Mouse (Mus musculus): ENCODE results near the gene Gm10337. TPM values are rescaled to one million over a fixed set of nuclear protein-coding genes. Genes with fewer than 3 reads are reported as not detected.

Gm10337 gene
- polyA plus RNA-seq, 1 experiment from 2014 or later: not detected

GRCm38 (mm10) chr15:102510110-102510509, 6.6 kb downstream of the Gm10337 start:
- Histone ChIP-seq H3K4me3 (ENCODE audit: low read depth, low read length) (peak overlapping the region; percentile 68), H3K9me3 (replicated peaks; ENCODE audit: control insufficient read depth, low read length) (no peaks in the 10 kb centered on the region), H3K4me2 (ENCODE audit: low read depth, low read length) (peak overlapping the region; percentile 91), H3K36me3 (ENCODE audit: control insufficient read depth, insufficient read depth) (no peaks in the 10 kb centered on the region), H3K9ac (ENCODE audit: low read depth, low read length) (peak overlapping the region; percentile 57), H3K27me3 (ENCODE audit: control insufficient read depth, insufficient read depth, low read depth, low read length) (no peaks in the 10 kb centered on the region), H3K27ac (ENCODE audit: low read length) (no peak overlapping the region; the same call in 1 of the 2 replicates), H3K4me1 (ENCODE audit: control insufficient read depth, low read depth, low read length) (peaks cover 17% of the 10 kb centered on the region)
- peak; percentile 15 for ATAC-seq (ENCODE audit: low read depth)
- 19% methylated on average over 9 of the region's 9 CpGs for WGBS (ENCODE audit: insufficient replicate concordance)

GRCm38 (mm10) chr15:102510590-102511284, 7.2 kb downstream of the Gm10337 start:
- H3K27me3 ChIP-seq (ENCODE audit: control insufficient read depth, insufficient read depth, low read depth, low read length): no peaks in the 10 kb centered on the region
- H3K4me1 ChIP-seq (ENCODE audit: control insufficient read depth, low read depth, low read length): peaks cover 15% of the 10 kb centered on the region
- H3K36me3 ChIP-seq (ENCODE audit: control insufficient read depth, insufficient read depth): no peaks in the 10 kb centered on the region
- peak; percentile 94 for ATAC-seq (ENCODE audit: low read depth)
- H3K9ac ChIP-seq (ENCODE audit: low read depth, low read length): peak overlapping the region; percentile 57
- no peak overlapping the region; the same call in 1 of the 2 replicates for H3K27ac ChIP-seq (ENCODE audit: low read length)
- H3K4me2 ChIP-seq (ENCODE audit: low read depth, low read length): peak overlapping the region; percentile 91
- no peaks in the 10 kb centered on the region for H3K9me3 ChIP-seq (replicated peaks; ENCODE audit: control insufficient read depth, low read length)
- peak overlapping the region; percentile 68 for H3K4me3 ChIP-seq (ENCODE audit: low read depth, low read length)
- 4% methylated on average over 34 of the region's 34 CpGs for WGBS (ENCODE audit: insufficient replicate concordance)

- no peak for ATAC-seq (ENCODE audit: low read depth)
- no peak overlapping the region for H3K4me2 ChIP-seq (ENCODE audit: low read depth, low read length)
- H3K27me3 ChIP-seq (ENCODE audit: control insufficient read depth, insufficient read depth, low read depth, low read length): peaks cover 3% of the 10 kb centered on the region; the same call in 1 of the 2 replicates
- 36% methylated on average over 6 of the region's 6 CpGs for WGBS (ENCODE audit: insufficient replicate concordance)
- H3K4me1 ChIP-seq (ENCODE audit: control insufficient read depth, low read depth, low read length): peaks cover 18% of the 10 kb centered on the region
- H3K9ac ChIP-seq (ENCODE audit: low read depth, low read length): no peak overlapping the region
- H3K4me3 ChIP-seq (ENCODE audit: low read depth, low read length): no peak overlapping the region
- no peaks in the 10 kb centered on the region for H3K9me3 ChIP-seq (replicated peaks; ENCODE audit: control insufficient read depth, low read length)
- H3K27ac ChIP-seq (ENCODE audit: low read length): no peak overlapping the region
- no peaks in the 10 kb centered on the region for H3K36me3 ChIP-seq (ENCODE audit: control insufficient read depth, insufficient read depth)
Measured at GRCm38 (mm10) chr15:102511285-102511833, 7.8 kb downstream of the Gm10337 start.

GRCm38 (mm10) chr15:102512010-102512409, 8.5 kb downstream of the Gm10337 start:
- peaks cover 23% of the 10 kb centered on the region for H3K4me1 ChIP-seq (ENCODE audit: control insufficient read depth, low read depth, low read length)
- H3K9me3 ChIP-seq (replicated peaks; ENCODE audit: control insufficient read depth, low read length): no peaks in the 10 kb centered on the region
- no peak overlapping the region for H3K27ac ChIP-seq (ENCODE audit: low read length)
- H3K9ac ChIP-seq (ENCODE audit: low read depth, low read length): no peak overlapping the region
- H3K4me2 ChIP-seq (ENCODE audit: low read depth, low read length): no peak overlapping the region
- H3K27me3 ChIP-seq (ENCODE audit: control insufficient read depth, insufficient read depth, low read depth, low read length): peaks cover 3% of the 10 kb centered on the region; the same call in 1 of the 2 replicates
- no peaks in the 10 kb centered on the region for H3K36me3 ChIP-seq (ENCODE audit: control insufficient read depth, insufficient read depth)
- 54% methylated on average over 5 of the region's 5 CpGs for WGBS (ENCODE audit: insufficient replicate concordance)
- no peak for ATAC-seq (ENCODE audit: low read depth)
- no peak overlapping the region for H3K4me3 ChIP-seq (ENCODE audit: low read depth, low read length)

DNA sequence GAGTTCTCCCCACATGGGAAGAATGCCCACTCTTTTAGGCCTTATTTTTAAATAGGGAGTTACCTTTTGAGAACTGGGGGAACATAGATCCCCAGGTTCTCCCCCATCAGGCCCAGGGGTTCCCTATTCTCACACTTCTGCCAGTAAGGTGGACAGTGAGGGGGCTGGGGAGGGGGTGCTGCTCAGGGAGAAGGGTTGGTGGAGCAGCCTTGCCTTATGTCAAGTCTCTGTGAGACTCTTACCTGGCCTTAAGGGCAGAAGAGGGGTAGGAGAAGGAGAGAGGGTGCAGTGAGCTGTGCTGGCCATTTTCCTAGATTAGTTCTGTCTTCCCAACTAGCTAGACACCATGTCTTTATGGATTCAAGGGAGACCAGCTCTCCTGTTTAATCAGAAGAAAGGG, 8.9 kb downstream of the Gm10337 start:
- Histone ChIP-seq H3K4me2 (ENCODE audit: low read depth, low read length) (no peak overlapping the region), H3K27ac (ENCODE audit: low read length) (no peak overlapping the region), H3K36me3 (ENCODE audit: control insufficient read depth, insufficient read depth) (no peaks in the 10 kb centered on the region), H3K9me3 (replicated peaks; ENCODE audit: control insufficient read depth, low read length) (no peaks in the 10 kb centered on the region), H3K4me1 (ENCODE audit: control insufficient read depth, low read depth, low read length) (peaks cover 23% of the 10 kb centered on the region), H3K9ac (ENCODE audit: low read depth, low read length) (no peak overlapping the region), H3K27me3 (ENCODE audit: control insufficient read depth, insufficient read depth, low read depth, low read length) (peaks cover 3% of the 10 kb centered on the region; the same call in 1 of the 2 replicates), H3K4me3 (ENCODE audit: low read depth, low read length) (no peak overlapping the region)
- ATAC-seq (ENCODE audit: low read depth): no peak

DNA sequence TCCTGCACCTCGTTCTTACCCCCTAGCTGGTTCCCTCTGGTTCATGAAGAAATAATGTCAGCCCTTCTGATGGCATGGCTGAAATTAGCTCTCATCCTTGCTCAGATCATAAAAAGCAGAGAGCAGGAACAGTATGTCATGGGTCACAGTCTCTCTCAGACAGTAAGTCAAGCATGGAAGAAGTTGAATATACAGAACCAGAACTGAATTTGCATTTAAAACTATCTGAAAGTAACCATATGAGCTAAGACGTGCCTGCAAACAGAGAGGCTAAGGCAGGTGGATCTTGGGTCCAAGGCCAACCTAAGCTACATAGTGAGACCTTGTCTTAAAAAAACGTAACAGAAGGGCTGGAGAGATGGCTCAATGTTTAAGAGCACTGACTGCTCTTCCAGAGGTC, 9.5 kb downstream of the Gm10337 start:
- Histone ChIP-seq H3K4me1 (ENCODE audit: control insufficient read depth, low read depth, low read length) (peaks cover 23% of the 10 kb centered on the region), H3K4me3 (ENCODE audit: low read depth, low read length) (no peak overlapping the region)
- no peak for ATAC-seq (ENCODE audit: low read depth)

DNA sequence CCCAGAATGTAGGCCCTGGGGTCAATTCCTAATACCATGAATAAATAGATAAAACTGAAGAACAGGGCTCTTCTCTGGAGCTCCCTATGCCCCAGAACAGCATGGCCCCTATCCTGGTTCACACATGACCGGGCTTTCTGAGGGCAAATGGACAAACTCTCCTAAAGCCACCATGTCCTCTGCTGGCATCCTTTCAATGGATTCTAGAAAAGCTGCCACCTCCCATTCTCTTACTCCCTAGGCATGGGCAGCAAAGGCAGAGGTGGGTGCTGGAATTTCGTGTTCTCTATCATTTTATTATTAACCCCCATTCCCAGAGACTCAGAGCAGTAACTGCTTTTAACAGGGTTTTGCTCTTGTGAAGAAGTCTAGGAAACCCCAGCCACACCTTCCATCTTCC, 11.7 kb downstream of the Gm10337 start:
- no peak overlapping the region for H3K4me3 ChIP-seq (ENCODE audit: low read depth, low read length)
- H3K27ac ChIP-seq (ENCODE audit: low read length): no peak overlapping the region
- WGBS (ENCODE audit: insufficient replicate concordance): 64% methylated on average over 2 of the region's 2 CpGs
- H3K4me1 ChIP-seq (ENCODE audit: control insufficient read depth, low read depth, low read length): peaks cover 35% of the 10 kb centered on the region
- ATAC-seq (ENCODE audit: low read depth): no peak
- no peaks in the 10 kb centered on the region for H3K36me3 ChIP-seq (ENCODE audit: control insufficient read depth, insufficient read depth)
- no peak overlapping the region for H3K9ac ChIP-seq (ENCODE audit: low read depth, low read length)
- H3K9me3 ChIP-seq (replicated peaks; ENCODE audit: control insufficient read depth, low read length): no peaks in the 10 kb centered on the region
- H3K4me2 ChIP-seq (ENCODE audit: low read depth, low read length): no peak overlapping the region
- peaks cover 3% of the 10 kb centered on the region; the same call in 1 of the 2 replicates for H3K27me3 ChIP-seq (ENCODE audit: control insufficient read depth, insufficient read depth, low read depth, low read length)

More for the DNA sequence above, 9.5 kb downstream of the Gm10337 start:
- Histone ChIP-seq H3K27me3 (ENCODE audit: control insufficient read depth, insufficient read depth, low read depth, low read length) (peaks cover 3% of the 10 kb centered on the region; the same call in 1 of the 2 replicates), H3K27ac (ENCODE audit: low read length) (no peak overlapping the region), H3K4me2 (ENCODE audit: low read depth, low read length) (no peak overlapping the region), H3K9ac (ENCODE audit: low read depth, low read length) (no peak overlapping the region), H3K9me3 (replicated peaks; ENCODE audit: control insufficient read depth, low read length) (no peaks in the 10 kb centered on the region), H3K36me3 (ENCODE audit: control insufficient read depth, insufficient read depth) (no peaks in the 10 kb centered on the region)
- WGBS (ENCODE audit: insufficient replicate concordance): 53% methylated on average over 3 of the region's 3 CpGs

DNA sequence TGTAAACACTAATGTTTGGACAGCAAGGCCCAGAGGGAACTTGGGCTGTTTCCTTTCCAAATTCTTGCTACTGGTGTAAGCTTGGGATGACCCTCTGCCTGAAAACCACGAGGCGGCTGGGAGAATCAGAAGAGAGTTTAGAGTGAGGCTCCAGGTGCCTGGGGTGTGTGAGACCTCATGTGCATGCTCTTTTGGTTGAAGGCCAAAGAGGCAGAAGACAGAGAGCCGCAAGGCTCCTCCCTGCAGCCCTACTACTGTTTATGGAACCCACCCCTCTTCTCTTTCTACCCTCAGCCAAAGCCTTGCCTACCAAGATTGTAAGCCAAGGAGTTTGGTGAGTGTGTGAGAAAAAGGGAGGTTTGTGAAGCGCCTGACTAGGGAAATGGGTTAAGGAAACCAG, 12.3 kb downstream of the Gm10337 start:
- 76% methylated on average over 4 of the region's 4 CpGs for WGBS (ENCODE audit: insufficient replicate concordance)
- no peak overlapping the region for H3K4me3 ChIP-seq (ENCODE audit: low read depth, low read length)

GRCm38 (mm10) chr15:102516293-102516692, 12.8 kb downstream of the Gm10337 start:
- Histone ChIP-seq H3K4me1 (ENCODE audit: control insufficient read depth, low read depth, low read length) (peaks cover 30% of the 10 kb centered on the region), H3K27ac (ENCODE audit: low read length) (no peak overlapping the region), H3K4me3 (ENCODE audit: low read depth, low read length) (peak overlapping the region; percentile 78), H3K36me3 (ENCODE audit: control insufficient read depth, insufficient read depth) (no peaks in the 10 kb centered on the region), H3K27me3 (ENCODE audit: control insufficient read depth, insufficient read depth, low read depth, low read length) (peaks cover 3% of the 10 kb centered on the region; the same call in 1 of the 2 replicates), H3K4me2 (ENCODE audit: low read depth, low read length) (peak overlapping the region; percentile 98), H3K9ac (ENCODE audit: low read depth, low read length) (peak overlapping the region; percentile 69), H3K9me3 (replicated peaks; ENCODE audit: control insufficient read depth, low read length) (no peaks in the 10 kb centered on the region)
- 10% methylated on average over 12 of the region's 12 CpGs for WGBS (ENCODE audit: insufficient replicate concordance)
- ATAC-seq (ENCODE audit: low read depth): no peak

More for the DNA sequence above, 12.3 kb downstream of the Gm10337 start:
- H3K9ac ChIP-seq (ENCODE audit: low read depth, low read length): no peak overlapping the region
- H3K9me3 ChIP-seq (replicated peaks; ENCODE audit: control insufficient read depth, low read length): no peaks in the 10 kb centered on the region
- peaks cover 3% of the 10 kb centered on the region; the same call in 1 of the 2 replicates for H3K27me3 ChIP-seq (ENCODE audit: control insufficient read depth, insufficient read depth, low read depth, low read length)
- H3K4me1 ChIP-seq (ENCODE audit: control insufficient read depth, low read depth, low read length): peaks cover 35% of the 10 kb centered on the region
- H3K27ac ChIP-seq (ENCODE audit: low read length): no peak overlapping the region
- H3K36me3 ChIP-seq (ENCODE audit: control insufficient read depth, insufficient read depth): no peaks in the 10 kb centered on the region
- no peak for ATAC-seq (ENCODE audit: low read depth)
- peak overlapping the region; percentile 98; the same call in 1 of the 2 replicates for H3K4me2 ChIP-seq (ENCODE audit: low read depth, low read length)
